Mouse (Mus musculus): ENCODE measurements at regions not wholly inside any gene's neighbourhood (a gene's known extent, or its start where the extent isn't known, plus 50 kb on each side); places are given as distances from the start of the nearest gene placed in this dataset.

DNA sequence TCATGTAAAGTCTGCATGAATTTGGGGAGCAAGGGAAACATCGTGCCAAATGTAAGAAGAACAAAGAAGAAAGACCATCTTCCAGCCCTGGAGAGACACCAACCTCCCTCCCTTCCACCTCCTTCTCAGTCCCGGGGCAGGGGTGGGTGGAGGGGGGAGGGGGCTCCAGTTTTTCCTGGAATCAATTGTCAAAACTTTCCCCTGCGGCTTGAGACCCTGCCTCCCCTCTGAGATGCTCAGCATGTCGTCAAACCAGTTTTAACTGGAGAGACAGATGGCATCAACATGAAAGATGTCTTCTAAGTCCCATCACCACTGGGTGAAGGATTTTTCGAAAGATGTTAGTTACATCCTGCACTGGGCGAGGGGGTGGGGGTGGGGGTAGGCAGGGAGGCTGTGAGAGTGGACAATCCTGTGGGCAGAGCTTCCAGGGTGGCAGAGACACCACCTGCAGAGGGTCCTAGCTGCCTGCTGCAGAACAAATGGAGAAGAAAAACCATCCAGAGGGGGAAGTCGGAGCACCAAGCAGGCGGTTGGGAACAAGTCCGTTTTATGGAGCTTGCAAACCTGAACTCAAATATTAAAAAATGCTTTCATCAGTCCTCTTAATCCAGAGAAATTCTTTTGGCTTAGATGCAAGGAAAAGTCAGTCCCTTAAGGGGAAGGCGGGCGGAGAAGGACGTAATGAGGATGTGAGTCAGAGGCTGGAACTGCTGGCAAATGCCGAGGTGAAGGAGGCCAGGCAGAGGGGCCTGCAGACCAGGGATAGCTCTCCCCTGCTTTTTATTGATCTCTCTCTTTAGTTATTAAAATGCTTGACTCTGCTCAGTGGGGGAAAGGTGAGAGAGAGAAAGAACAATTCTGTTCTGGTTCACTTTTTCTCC lies 157.6 kb downstream of the Gas1 start:
- no peak for TF ChIP-seq CTCF (IDR thresholded peaks at IDR 0.05; ENCODE audit: low read depth, low read length)
- no peak for TF ChIP-seq POLR2A (IDR thresholded peaks at IDR 0.05; ENCODE audit: borderline replicate concordance, low read depth, low read length)
